8 mouse cellular contexts compared by ENCODE assay signal in genomic region chr8:83902961-83903666, GRCm38 (mm10). TPM values are rescaled to one million over a fixed set of nuclear protein-coding genes. Genes with fewer than 3 reads are reported as not detected.
DNase-seq lines count a peak whose midpoint lies in the region; ATAC-seq lines count a peak whose summit lies in the region.

No protein-coding gene starts in this region.

- DNase-seq in heart, postnatal 36 days: no peak
- DNase-seq in MN1 (ENCODE audit: low spot score): peak; percentile 80
- DNase-seq in embryonic facial prominence, embryonic 10.5 days (ENCODE audit: low spot score): peak; percentile 73
- DNase-seq in thymus, postnatal 4 days: peak; percentile 79
- DNase-seq in spleen, adult 18-20 months: no peak

- H3K36me3 ChIP-seq in heart, embryonic 12.5 days: no peaks in the 10 kb centered on the region
- H3K36me3 ChIP-seq in embryonic facial prominence, embryonic 10.5 days (replicated peaks): peaks cover 20% of the 10 kb centered on the region
- H3K36me3 ChIP-seq in intestine, embryonic 15.5 days: no peaks in the 10 kb centered on the region
- no peaks in the 10 kb centered on the region for H3K36me3 ChIP-seq in midbrain, embryonic 16.5 days (ENCODE audit: control insufficient read depth, insufficient read depth, low read length)

- H3K4me3 ChIP-seq in heart, embryonic 12.5 days: 0 out of 2 replicates have a peak overlapping the region, but pooled peaks have one; percentile 5
- peak overlapping the region; percentile 93 for H3K4me3 ChIP-seq in embryonic facial prominence, embryonic 10.5 days
- H3K4me3 ChIP-seq in intestine, embryonic 15.5 days (replicated peaks): no peak overlapping the region
- H3K4me3 ChIP-seq in midbrain, embryonic 16.5 days (ENCODE audit: low read depth, low read length): peak overlapping the region; percentile 98

- H3K27me3 ChIP-seq in heart, embryonic 12.5 days (replicated peaks): no peaks in the 10 kb centered on the region
- H3K27me3 ChIP-seq in embryonic facial prominence, embryonic 10.5 days (replicated peaks; ENCODE audit: low read depth, poor library complexity, severe bottlenecking): 0 out of 2 replicates have a peak, but pooled peaks cover 3% of the 10 kb centered on the region
- H3K27me3 ChIP-seq in intestine, embryonic 15.5 days (replicated peaks): no peaks in the 10 kb centered on the region
- H3K27me3 ChIP-seq in midbrain, embryonic 16.5 days (ENCODE audit: control insufficient read depth, insufficient read depth, low read depth, low read length): no peaks in the 10 kb centered on the region

- WGBS in heart, embryonic 12.5 days: 15% methylated on average over 12 of the region's 13 CpGs
- WGBS in embryonic facial prominence, embryonic 10.5 days: 5% methylated on average over 13 of the region's 13 CpGs
- WGBS in intestine, embryonic 15.5 days: 14% methylated on average over 13 of the region's 13 CpGs
- WGBS in midbrain, embryonic 16.5 days: 12% methylated on average over 12 of the region's 13 CpGs

- peak overlapping the region; percentile 43 for H3K4me2 ChIP-seq in heart, embryonic 12.5 days
- H3K4me2 ChIP-seq in intestine, embryonic 15.5 days (replicated peaks): peak overlapping the region; percentile 91
- H3K4me2 ChIP-seq in midbrain, embryonic 16.5 days (ENCODE audit: low read length): peak overlapping the region; percentile 93

- ATAC-seq in heart, embryonic 12.5 days (ENCODE audit: insufficient number of reproducible peaks, low FRiP score): no peak
- no peak for ATAC-seq in intestine, embryonic 15.5 days
- ATAC-seq in midbrain, embryonic 16.5 days: no peak

- H3K4me1 ChIP-seq in heart, embryonic 12.5 days (replicated peaks): peaks cover 69% of the 10 kb centered on the region
- peaks cover 70% of the 10 kb centered on the region for H3K4me1 ChIP-seq in embryonic facial prominence, embryonic 10.5 days
- peaks cover 47% of the 10 kb centered on the region for H3K4me1 ChIP-seq in intestine, embryonic 15.5 days (replicated peaks)
- H3K4me1 ChIP-seq in midbrain, embryonic 16.5 days (ENCODE audit: control insufficient read depth, insufficient read depth, low read length): peaks cover 40% of the 10 kb centered on the region

- peak overlapping the region; percentile 8; the same call in 1 of the 2 replicates for H3K9ac ChIP-seq in heart, embryonic 12.5 days
- no peak overlapping the region for H3K9ac ChIP-seq in intestine, embryonic 15.5 days
- peak overlapping the region; percentile 47 for H3K9ac ChIP-seq in midbrain, embryonic 16.5 days (ENCODE audit: low read depth, low read length)

- H3K27ac ChIP-seq in heart, embryonic 12.5 days (ENCODE audit: poor library complexity, severe bottlenecking): 0 out of 2 replicates have a peak overlapping the region, but pooled peaks have one; percentile 28
- peak overlapping the region; percentile 78 for H3K27ac ChIP-seq in embryonic facial prominence, embryonic 10.5 days (replicated peaks)
- peak overlapping the region; percentile 55 for H3K27ac ChIP-seq in intestine, embryonic 15.5 days
- no peak overlapping the region for H3K27ac ChIP-seq in midbrain, embryonic 16.5 days (ENCODE audit: low read length)

- H3K9me3 ChIP-seq in heart, embryonic 12.5 days (replicated peaks): no peaks in the 10 kb centered on the region
- H3K9me3 ChIP-seq in embryonic facial prominence, embryonic 10.5 days: no peaks in the 10 kb centered on the region
- no peaks in the 10 kb centered on the region for H3K9me3 ChIP-seq in intestine, embryonic 15.5 days
- H3K9me3 ChIP-seq in midbrain, embryonic 16.5 days (replicated peaks; ENCODE audit: control insufficient read depth, low read length, poor library complexity, severe bottlenecking): no peaks in the 10 kb centered on the region

- intact Hi-C loops in heart, postnatal 36 days (cut with DNase I): no loop called here

RNA-seq across cellular contexts. Expression of gene Adgrl1, which starts 3.2 kb away (rescaled TPM):
- 11.2 and 11.4 TPM in 2 replicates for polyA plus RNA-seq in heart, embryonic 12.5 days (2016; fragmentation: Nextera tagmentation; extraction: Ambion mirVana)
- 10 to 100 TPM; 13.9 to 15.0 TPM for total RNA-seq in heart, postnatal 36 days (2021)
- polyA plus RNA-seq in embryonic facial prominence, embryonic 10.5 days (2016; fragmentation: Nextera tagmentation; extraction: Ambion mirVana): 12.4 and 13.9 TPM in 2 replicates
- 11.0 and 13.4 TPM in 2 replicates for polyA plus RNA-seq in intestine, embryonic 15.5 days (2015; fragmentation: Nextera tagmentation; extraction: Ambion mirVana)
- 54.8 and 59.8 TPM in 2 replicates for polyA plus RNA-seq in midbrain, embryonic 16.5 days (2015; fragmentation: Nextera tagmentation; extraction: Ambion mirVana)

RNA-seq across cellular contexts. Expression of gene Gm10644, which starts 51.9 kb away (rescaled TPM):
- 0.34 and 0.40 TPM in 2 replicates for polyA plus RNA-seq in heart, embryonic 12.5 days (2016; fragmentation: Nextera tagmentation; extraction: Ambion mirVana)
- under 1 TPM; 0.92 to 0.95 TPM for total RNA-seq in heart, postnatal 36 days (2021)
- polyA plus RNA-seq in embryonic facial prominence, embryonic 10.5 days (2016; fragmentation: Nextera tagmentation; extraction: Ambion mirVana): 0.54 and 1.0 TPM in 2 replicates
- polyA plus RNA-seq in intestine, embryonic 15.5 days (2015; fragmentation: Nextera tagmentation; extraction: Ambion mirVana): 0.44 and 0.47 TPM in 2 replicates
- 0.58 and 0.69 TPM in 2 replicates for polyA plus RNA-seq in midbrain, embryonic 16.5 days (2015; fragmentation: Nextera tagmentation; extraction: Ambion mirVana)

RNA-seq across cellular contexts. Expression of gene Asf1b, which starts 52.2 kb away (rescaled TPM):
- 55.0 and 58.3 TPM in 2 replicates for polyA plus RNA-seq in heart, embryonic 12.5 days (2016; fragmentation: Nextera tagmentation; extraction: Ambion mirVana)
- total RNA-seq in heart, postnatal 36 days (2021): 1 to 10 TPM; 1.2 to 2.4 TPM
- polyA plus RNA-seq in embryonic facial prominence, embryonic 10.5 days (2016; fragmentation: Nextera tagmentation; extraction: Ambion mirVana): 95.4 and 105 TPM in 2 replicates
- 57.8 and 60.9 TPM in 2 replicates for polyA plus RNA-seq in intestine, embryonic 15.5 days (2015; fragmentation: Nextera tagmentation; extraction: Ambion mirVana)
- polyA plus RNA-seq in midbrain, embryonic 16.5 days (2015; fragmentation: Nextera tagmentation; extraction: Ambion mirVana): 6.1 and 6.7 TPM in 2 replicates

Comparison
In these comparisons a context has a peak if more than half of its experiments do, and no peak if none do; other contexts are left out.
1. H3K4me2 ChIP-seq: peak in every context shown above with its lines; median percentile 93 in midbrain, embryonic 16.5 days; 91 in intestine, embryonic 15.5 days; 43 in heart, embryonic 12.5 days.
2. DNase-seq: peak in MN1 (single experiment), embryonic facial prominence, embryonic 10.5 days (single experiment) and thymus, postnatal 4 days (single experiment); none in heart, postnatal 36 days (0 of 2) and spleen, adult 18-20 months (0 of 2).